Mouse (Mus musculus): ENCODE measurements at regions not wholly inside any gene's neighbourhood (a gene's known extent, or its start where the extent isn't known, plus 50 kb on each side); places are given as distances from the start of the nearest gene placed in this dataset.
"Not testable (repeated sequence)": the region's sequence is repeated elsewhere in the genome, so short reads cannot be mapped to it uniquely, and the experiment has no call there.

- ATAC-seq (ENCODE audit: low read depth); H3K4me1 ChIP-seq (replicated peaks); H3K9ac ChIP-seq; H3K4me2 ChIP-seq; H3K27ac ChIP-seq (replicated peaks); H3K27me3 ChIP-seq; H3K36me3 ChIP-seq; H3K4me3 ChIP-seq: not testable (repeated sequence)
- peaks cover 12% of the 10 kb centered on the region for H3K9me3 ChIP-seq
- 81% methylated on average over 1 of the region's 1 CpGs for WGBS
Measured at GRCm38 (mm10) chr6:37707671-37708070, 162.9 kb upstream of the Trim24 start.

DNA sequence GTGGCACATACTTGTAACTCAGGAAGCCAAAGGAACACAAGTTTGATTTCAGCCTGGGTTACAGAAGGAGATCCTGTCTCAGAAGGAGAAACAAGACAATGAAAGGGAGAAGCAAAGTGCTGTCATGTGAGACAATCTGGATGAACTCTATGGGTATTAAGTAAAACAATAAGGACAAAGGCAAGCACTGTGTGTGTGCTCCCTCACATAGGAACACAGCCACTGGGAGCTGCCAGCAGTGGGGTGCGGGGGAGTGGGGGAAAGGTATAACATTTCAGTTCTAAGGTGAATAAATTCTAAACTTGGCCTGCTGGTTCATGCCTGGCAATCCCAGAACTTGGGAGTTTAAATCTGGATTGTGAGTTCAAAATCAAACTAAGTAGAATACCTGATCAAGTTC, 158.8 kb upstream of the Trim24 start:
- no peaks in the 10 kb centered on the region for H3K27me3 ChIP-seq
- H3K9ac ChIP-seq, result no peak overlapping the region
- ATAC-seq (ENCODE audit: low read depth), result no peak

GRCm38 (mm10) chr6:37713411-37713810, 157.2 kb upstream of the Trim24 start:
- H3K27ac ChIP-seq (replicated peaks), result no peak overlapping the region
- 0 out of 2 replicates have a peak, but pooled peaks cover 2% of the 10 kb centered on the region for H3K9me3 ChIP-seq
- no peak for ATAC-seq (ENCODE audit: low read depth)
- no peaks in the 10 kb centered on the region for H3K27me3 ChIP-seq
- peaks cover 11% of the 10 kb centered on the region for H3K4me1 ChIP-seq (replicated peaks)
- H3K4me3 ChIP-seq, result no peak overlapping the region
- no peaks in the 10 kb centered on the region for H3K36me3 ChIP-seq
- 90% methylated on average over 4 of the region's 4 CpGs for WGBS
- H3K9ac ChIP-seq, result no peak overlapping the region
- H3K4me2 ChIP-seq, result no peak overlapping the region

More for the DNA sequence above, 158.8 kb upstream of the Trim24 start:
- Histone ChIP-seq H3K4me2 (no peak overlapping the region), H3K4me3 (no peak overlapping the region), H3K27ac (replicated peaks) (no peak overlapping the region), H3K36me3 (no peaks in the 10 kb centered on the region), H3K4me1 (replicated peaks) (peaks cover 11% of the 10 kb centered on the region), H3K9me3 (peaks cover 10% of the 10 kb centered on the region)
- WGBS, result 71% methylated on average over 1 of the region's 1 CpGs

GRCm38 (mm10) chr6:37714223-37714928, 156.2 kb upstream of the Trim24 start:
- H3K36me3 ChIP-seq, result no peaks in the 10 kb centered on the region
- H3K9me3 ChIP-seq, result no peaks in the 10 kb centered on the region
- WGBS, result 18% methylated on average over 6 of the region's 6 CpGs
- no peak for ATAC-seq (ENCODE audit: low read depth)
- no peak overlapping the region for H3K27ac ChIP-seq (replicated peaks)
- H3K9ac ChIP-seq, result no peak overlapping the region
- no peaks in the 10 kb centered on the region for H3K27me3 ChIP-seq
- H3K4me1 ChIP-seq (replicated peaks), result peaks cover 11% of the 10 kb centered on the region
- no peak overlapping the region for H3K4me3 ChIP-seq
- no peak overlapping the region for H3K4me2 ChIP-seq

GRCm38 (mm10) chr6:37721736-37722135, 148.9 kb upstream of the Trim24 start:
- 87% methylated on average over 1 of the region's 1 CpGs for WGBS
- Histone ChIP-seq H3K9me3 (no peaks in the 10 kb centered on the region), H3K4me1 (replicated peaks) (no peaks in the 10 kb centered on the region)

GRCm38 (mm10) chr6:37723337-37723736, 147.3 kb upstream of the Trim24 start:
- no peaks in the 10 kb centered on the region for H3K36me3 ChIP-seq
- no peak overlapping the region for H3K4me3 ChIP-seq
- no peak overlapping the region for H3K27ac ChIP-seq (replicated peaks)
- no peak for ATAC-seq (ENCODE audit: low read depth)
- no peaks in the 10 kb centered on the region for H3K9me3 ChIP-seq
- H3K9ac ChIP-seq, result no peak overlapping the region
- H3K4me1 ChIP-seq (replicated peaks), result no peaks in the 10 kb centered on the region
- WGBS, result 63% methylated on average over 4 of the region's 4 CpGs
- H3K27me3 ChIP-seq, result no peaks in the 10 kb centered on the region
- no peak overlapping the region for H3K4me2 ChIP-seq

More at GRCm38 (mm10) chr6:37721736-37722135, 148.9 kb upstream of the Trim24 start:
- no peaks in the 10 kb centered on the region for H3K36me3 ChIP-seq
- H3K4me2 ChIP-seq, result no peak overlapping the region
- no peak for ATAC-seq (ENCODE audit: low read depth)
- no peak overlapping the region for H3K27ac ChIP-seq (replicated peaks)
- H3K27me3 ChIP-seq, result no peaks in the 10 kb centered on the region
- no peak overlapping the region for H3K4me3 ChIP-seq
- H3K9ac ChIP-seq, result no peak overlapping the region

GRCm38 (mm10) chr6:37724240-37724639, 146.4 kb upstream of the Trim24 start:
- Histone ChIP-seq H3K9me3 (no peaks in the 10 kb centered on the region), H3K4me3 (no peak overlapping the region), H3K27me3 (no peaks in the 10 kb centered on the region), H3K27ac (replicated peaks) (no peak overlapping the region), H3K36me3 (no peaks in the 10 kb centered on the region), H3K4me2 (no peak overlapping the region), H3K9ac (no peak overlapping the region), H3K4me1 (replicated peaks) (no peaks in the 10 kb centered on the region)
- no peak for ATAC-seq (ENCODE audit: low read depth)
- 89% methylated on average over 5 of the region's 5 CpGs for WGBS

- H3K36me3 ChIP-seq, result no peaks in the 10 kb centered on the region
- no peak overlapping the region for H3K27ac ChIP-seq (replicated peaks)
- WGBS, result 95% methylated on average over 2 of the region's 2 CpGs
- no peak overlapping the region for H3K4me3 ChIP-seq
- no peak overlapping the region for H3K9ac ChIP-seq
- H3K9me3 ChIP-seq, result no peaks in the 10 kb centered on the region
- ATAC-seq (ENCODE audit: low read depth), result no peak
- H3K27me3 ChIP-seq, result no peaks in the 10 kb centered on the region
- no peak overlapping the region for H3K4me2 ChIP-seq
- H3K4me1 ChIP-seq (replicated peaks), result peaks cover 3% of the 10 kb centered on the region; the same call in 1 of the 2 replicates
Measured at GRCm38 (mm10) chr6:37728621-37729020, 142.0 kb upstream of the Trim24 start.

DNA sequence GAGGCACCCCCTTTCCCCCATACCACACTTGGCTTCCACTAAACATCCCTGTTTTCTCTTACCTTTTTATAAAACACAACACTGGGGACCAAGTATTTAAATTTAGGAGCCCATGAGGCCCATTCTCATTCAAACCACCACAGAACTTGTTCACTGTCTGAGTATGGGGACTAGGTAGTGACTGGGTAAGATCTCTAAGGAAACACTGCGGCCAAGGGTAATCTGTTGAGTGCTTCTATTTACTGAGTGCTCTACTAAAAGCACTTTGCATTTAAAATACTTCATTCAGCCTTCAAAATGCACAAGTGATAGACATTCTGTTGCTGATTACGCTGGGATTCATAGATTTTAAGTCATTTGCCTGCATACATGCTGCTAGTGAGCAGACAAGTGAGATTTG, 141.4 kb upstream of the Trim24 start:
- Histone ChIP-seq H3K4me1 (replicated peaks) (peaks cover 3% of the 10 kb centered on the region; the same call in 1 of the 2 replicates), H3K4me2 (no peak overlapping the region), H3K36me3 (no peaks in the 10 kb centered on the region), H3K27ac (replicated peaks) (no peak overlapping the region), H3K9me3 (no peaks in the 10 kb centered on the region), H3K27me3 (no peaks in the 10 kb centered on the region), H3K4me3 (no peak overlapping the region), H3K9ac (no peak overlapping the region)
- no peak for ATAC-seq (ENCODE audit: low read depth)
- WGBS, result 92% methylated on average over 2 of the region's 2 CpGs

GRCm38 (mm10) chr6:37730500-37731239, 139.9 kb upstream of the Trim24 start:
- H3K27me3 ChIP-seq, result no peaks in the 10 kb centered on the region
- no peak overlapping the region for H3K4me3 ChIP-seq
- H3K4me2 ChIP-seq, result no peak overlapping the region
- H3K36me3 ChIP-seq, result no peaks in the 10 kb centered on the region
- H3K4me1 ChIP-seq (replicated peaks), result peaks cover 3% of the 10 kb centered on the region; the same call in 1 of the 2 replicates
- no peak overlapping the region for H3K27ac ChIP-seq (replicated peaks)
- ATAC-seq (ENCODE audit: low read depth), result no peak
- H3K9ac ChIP-seq, result no peak overlapping the region
- no peaks in the 10 kb centered on the region for H3K9me3 ChIP-seq
- WGBS, result 67% methylated on average over 8 of the region's 8 CpGs

- ATAC-seq (ENCODE audit: low read depth), result peak; percentile 56
- WGBS, result 27% methylated on average over 10 of the region's 10 CpGs
Measured at GRCm38 (mm10) chr6:37732385-37732784, 138.2 kb upstream of the Trim24 start.

GRCm38 (mm10) chr6:37735288-37735961, 135.2 kb upstream of the Trim24 start:
- Histone ChIP-seq H3K27ac (replicated peaks) (no peak overlapping the region), H3K4me3 (no peak overlapping the region), H3K36me3 (no peaks in the 10 kb centered on the region), H3K4me2 (no peak overlapping the region), H3K4me1 (replicated peaks) (peaks cover 3% of the 10 kb centered on the region; the same call in 1 of the 2 replicates), H3K9me3 (0 out of 2 replicates have a peak, but pooled peaks cover 7% of the 10 kb centered on the region), H3K27me3 (no peaks in the 10 kb centered on the region), H3K9ac (no peak overlapping the region)
- no peak for ATAC-seq (ENCODE audit: low read depth)
- 72% methylated on average over 4 of the region's 4 CpGs for WGBS

More at GRCm38 (mm10) chr6:37732385-37732784, 138.2 kb upstream of the Trim24 start:
- Histone ChIP-seq H3K27me3 (no peaks in the 10 kb centered on the region), H3K9me3 (no peaks in the 10 kb centered on the region), H3K4me3 (no peak overlapping the region), H3K4me2 (no peak overlapping the region), H3K9ac (no peak overlapping the region), H3K36me3 (no peaks in the 10 kb centered on the region), H3K4me1 (replicated peaks) (peaks cover 3% of the 10 kb centered on the region; the same call in 1 of the 2 replicates), H3K27ac (replicated peaks) (no peak overlapping the region)
